Mouse (Mus musculus): ENCODE results near the gene Tsga10ip.
"Not testable (repeated sequence)": the region's sequence is repeated elsewhere in the genome, so short reads cannot be mapped to it uniquely, and the experiment has no call there.

The Tsga10ip gene

DNA sequence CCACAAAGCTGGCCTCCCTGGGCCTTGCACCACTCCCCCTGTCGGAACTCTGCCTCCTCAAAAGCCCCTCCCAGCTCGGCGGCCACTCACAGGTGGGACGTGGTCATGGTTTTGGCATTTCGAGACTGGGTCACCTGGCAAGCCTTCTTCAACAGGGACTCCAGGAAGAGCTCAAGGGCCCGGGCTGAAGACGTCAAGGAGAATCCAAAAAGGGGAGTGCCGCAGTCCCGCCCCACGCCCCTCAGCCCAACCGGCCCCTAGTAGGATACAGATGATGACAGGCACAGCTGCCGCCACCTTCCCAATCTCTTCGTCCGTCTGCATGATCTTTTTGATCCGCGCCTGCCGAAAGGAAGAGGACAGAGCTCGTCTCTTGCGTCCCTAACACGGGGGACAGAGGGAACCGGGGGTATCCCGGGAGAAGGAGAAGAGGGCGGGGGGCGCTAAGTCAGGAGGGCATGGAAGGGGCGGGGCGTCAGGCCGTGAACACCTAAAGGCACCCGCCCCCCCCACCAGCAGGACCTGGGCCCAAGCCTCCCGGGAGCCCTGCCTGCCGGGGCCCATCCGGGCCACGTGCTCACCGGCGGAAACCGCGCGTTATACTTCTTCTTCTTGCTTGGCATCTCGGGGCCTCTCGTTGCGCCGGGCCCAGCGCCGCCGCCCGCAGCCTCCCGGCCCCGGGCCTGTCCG, 21.9 kb upstream of the Tsga10ip start:
- DNase-seq (ENCODE audit: low spot score in 2 of 2) = peak; percentile 69 to 72

- no peak for DNase-seq (ENCODE audit: low spot score in 2 of 2)
These were observed 21.2 kb upstream of the Tsga10ip start for GRCm38 (mm10) chr19:5423561-5423960.

DNA sequence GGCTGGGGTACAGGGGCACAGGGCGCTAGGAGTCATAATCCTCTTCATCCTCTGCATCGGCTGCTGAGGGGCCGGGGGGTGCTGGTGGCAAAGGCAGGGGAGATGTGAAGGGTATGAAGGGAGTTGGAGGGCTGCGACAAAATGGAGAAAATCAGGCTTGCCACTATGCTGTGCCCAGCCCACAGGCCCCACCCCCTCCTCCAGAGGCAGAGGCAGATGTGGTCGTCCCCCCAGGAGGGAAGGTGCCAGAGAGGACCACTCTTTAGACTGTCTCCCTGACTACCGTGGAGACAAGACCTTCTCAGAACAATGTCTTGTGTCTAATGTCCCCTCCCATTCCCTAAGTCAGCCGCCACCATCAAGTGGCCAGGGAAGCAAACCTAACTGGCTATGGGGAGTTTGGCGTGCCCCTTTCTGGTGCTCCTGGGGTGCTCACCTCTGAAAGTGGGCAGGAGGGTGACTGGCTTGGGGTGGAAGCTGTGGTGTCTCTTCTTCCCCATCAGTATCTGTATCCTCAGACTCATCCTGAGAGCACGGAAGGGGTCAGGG, 20.6 kb upstream of the Tsga10ip start:
- no peak for DNase-seq (ENCODE audit: low spot score in 2 of 2)

DNA sequence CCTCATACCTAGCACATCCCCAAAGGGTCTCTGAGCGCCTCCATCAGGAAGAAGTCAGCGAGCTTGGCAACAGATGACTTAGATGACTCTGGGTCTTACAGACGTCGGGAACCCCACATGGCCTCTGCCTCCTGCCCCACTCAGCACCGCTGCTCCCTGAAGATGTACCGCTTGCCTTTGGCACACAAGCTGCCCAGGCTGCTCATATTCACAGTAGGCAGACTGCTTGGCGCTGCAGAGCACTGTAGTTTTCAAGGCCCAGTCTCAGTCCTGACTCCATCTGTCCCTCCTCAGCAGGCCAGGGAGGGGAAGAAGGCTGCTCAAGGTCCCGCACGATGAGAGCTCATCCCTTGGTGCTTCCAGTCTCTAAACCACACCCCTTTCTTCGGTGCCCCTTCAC, 19.9 kb upstream of the Tsga10ip start:
- DNase-seq (ENCODE audit: low spot score in 2 of 2) = no peak

- no peak for DNase-seq (ENCODE audit: low spot score in 2 of 2)
These were observed 19.5 kb upstream of the Tsga10ip start for GRCm38 (mm10) chr19:5421784-5422183.

DNA sequence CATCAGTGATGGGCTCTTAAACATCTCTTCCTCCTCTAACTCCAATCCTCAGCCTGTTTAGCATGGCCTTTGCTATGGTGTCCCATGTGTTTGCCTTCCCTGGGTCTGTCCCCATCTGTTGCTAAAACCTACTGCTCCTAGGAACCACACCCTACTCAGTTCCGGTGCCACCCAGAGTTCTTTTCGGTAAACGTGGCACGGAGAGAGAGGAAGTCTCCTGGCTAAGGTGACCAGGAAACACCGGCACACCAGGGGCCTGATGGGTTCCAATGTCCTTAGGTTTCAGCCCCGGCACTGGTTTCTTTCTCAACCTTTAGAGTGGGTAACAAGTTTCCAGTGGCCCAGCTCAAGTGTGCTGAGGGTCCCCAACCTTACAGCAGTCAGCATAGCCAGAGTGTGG, 18.3 kb upstream of the Tsga10ip start:
- DNase-seq (ENCODE audit: low spot score in 2 of 2) = no peak

GRCm38 (mm10) chr19:5419630-5420029, 17.3 kb upstream of the Tsga10ip start:
- DNase-seq (ENCODE audit: low spot score in 2 of 2) = no peak

- no peak for DNase-seq (ENCODE audit: low spot score in 2 of 2)
These were observed 16.6 kb upstream of the Tsga10ip start for GRCm38 (mm10) chr19:5418750-5419466.

- DNase-seq (ENCODE audit: low spot score in 2 of 2) = peak in 1 of 2 experiments; percentile 54
These were observed 12.2 kb upstream of the Tsga10ip start for GRCm38 (mm10) chr19:5414534-5414957.

- no peak for DNase-seq (ENCODE audit: low spot score in 2 of 2)
These were observed 11.5 kb upstream of the Tsga10ip start for GRCm38 (mm10) chr19:5413840-5414239.

GRCm38 (mm10) chr19:5411961-5412360, 9.6 kb upstream of the Tsga10ip start:
- DNase-seq (ENCODE audit: low spot score in 2 of 2) = no peak

GRCm38 (mm10) chr19:5410641-5411040, 8.3 kb upstream of the Tsga10ip start:
- no peak for DNase-seq (ENCODE audit: low spot score in 2 of 2)

- no peak for DNase-seq (ENCODE audit: low spot score in 2 of 2)
These were observed 6.7 kb upstream of the Tsga10ip start for GRCm38 (mm10) chr19:5409068-5409467.

DNA sequence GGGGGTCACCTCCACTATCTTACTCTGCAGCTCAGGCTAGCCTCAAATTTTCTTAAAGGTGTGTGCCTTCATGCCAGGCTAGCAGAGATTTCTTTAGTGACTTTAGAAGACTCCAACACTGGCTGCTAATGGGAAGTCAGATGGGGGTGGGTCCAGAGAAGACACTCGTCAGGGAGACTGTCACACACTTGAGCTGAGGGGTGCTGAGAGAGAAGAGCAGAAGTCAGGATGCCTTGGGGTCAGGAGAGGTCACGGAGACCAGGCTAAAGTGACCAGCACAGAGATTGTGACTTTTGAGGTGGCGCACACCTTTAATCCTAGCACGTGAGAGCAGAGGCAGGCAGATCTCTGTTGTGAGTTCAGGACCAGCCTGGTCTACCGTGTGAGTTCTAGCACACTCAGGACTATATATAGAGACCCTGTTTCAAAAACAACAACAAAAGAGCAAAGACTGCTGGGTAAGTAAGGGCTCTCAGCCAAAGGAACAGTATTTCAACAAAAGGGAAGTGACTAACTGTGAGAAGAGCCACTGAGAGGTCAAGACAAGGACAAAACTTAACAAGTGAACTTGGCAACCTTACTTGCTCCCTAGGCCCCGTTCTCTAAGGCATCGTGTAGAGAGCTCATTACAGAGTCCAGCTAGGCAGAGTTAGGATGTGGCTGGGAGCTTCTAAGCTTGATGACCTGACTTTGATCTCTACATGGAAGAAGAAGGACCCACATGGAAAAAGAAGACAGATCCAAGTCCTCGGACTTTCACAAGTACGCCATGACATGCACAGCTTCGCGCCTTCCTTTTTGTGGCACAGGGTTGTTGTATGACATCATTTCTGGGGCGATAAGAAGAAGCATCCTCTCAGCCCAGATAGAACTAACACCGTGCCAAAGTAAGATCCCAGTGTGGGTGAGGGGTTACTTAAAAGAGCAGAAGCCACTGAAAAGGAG, 6.0 kb upstream of the Tsga10ip start:
- no peak for DNase-seq (ENCODE audit: low spot score in 2 of 2)

- DNase-seq (ENCODE audit: low spot score in 2 of 2) = no peak
These were observed 4.8 kb upstream of the Tsga10ip start for GRCm38 (mm10) chr19:5407133-5407532.

GRCm38 (mm10) chr19:5406531-5407126, 4.3 kb upstream of the Tsga10ip start:
- not testable (repeated sequence) for DNase-seq (ENCODE audit: low spot score in 2 of 2)

DNA sequence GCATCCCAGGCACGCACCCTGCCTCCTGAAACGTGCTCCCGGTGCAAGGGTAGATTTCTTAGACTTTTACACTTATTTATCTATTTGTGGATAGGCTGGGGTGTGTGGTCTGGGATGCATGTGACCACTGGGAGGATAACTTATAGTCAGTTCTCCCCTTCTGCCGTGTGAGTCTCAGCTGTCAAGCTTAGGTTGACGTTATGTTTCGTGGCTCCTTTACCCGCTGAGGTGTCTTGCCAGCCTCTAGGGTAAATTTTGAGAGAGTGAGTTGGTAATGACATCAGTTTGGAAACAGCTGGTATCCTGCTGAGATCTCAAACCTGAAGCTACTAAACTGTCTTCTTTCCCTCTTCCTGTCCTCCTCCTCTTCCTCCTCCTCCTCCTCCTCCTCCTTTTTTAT, 3.6 kb upstream of the Tsga10ip start:
- DNase-seq (ENCODE audit: low spot score in 2 of 2) = no peak

DNA sequence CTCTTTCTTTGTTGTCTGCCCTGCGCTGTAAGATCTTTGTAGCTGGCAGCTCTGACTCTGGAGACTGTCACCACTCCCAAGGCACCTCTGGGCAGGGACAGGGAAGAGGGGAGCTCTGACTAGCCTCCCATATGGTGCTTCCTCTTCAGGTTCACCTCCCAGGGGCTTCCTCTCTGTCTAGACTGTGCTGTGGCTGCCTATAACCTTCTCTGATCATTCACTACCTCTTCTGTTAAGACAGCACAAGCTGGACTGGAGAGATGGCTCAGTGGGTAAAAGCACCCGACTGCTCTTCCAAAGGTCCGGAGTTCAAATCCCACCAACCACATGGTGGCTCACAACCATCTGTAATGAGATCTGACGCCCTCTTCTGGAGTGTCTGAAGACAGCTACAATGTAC, 1.3 kb downstream of the Tsga10ip start:
- DNase-seq (ENCODE audit: low spot score in 2 of 2) = not testable (repeated sequence)

GRCm38 (mm10) chr19:5395371-5395770, 7.0 kb downstream of the Tsga10ip start:
- DNase-seq (ENCODE audit: low spot score in 2 of 2) = no peak

GRCm38 (mm10) chr19:5394168-5394567, 8.2 kb downstream of the Tsga10ip start:
- no peak for DNase-seq (ENCODE audit: low spot score in 2 of 2)

- peak; percentile 51 to 68 for DNase-seq (ENCODE audit: low spot score in 2 of 2)
These were observed 9.4 kb downstream of the Tsga10ip start for GRCm38 (mm10) chr19:5392892-5393291.

All from urinary bladder, postnatal 36 days (tissue).